Mouse (Mus musculus) erythroblast, adult 5-6 weeks (primary cell): ENCODE data around the gene Flywch1. TPM values are rescaled to one million over a fixed set of nuclear protein-coding genes. Genes with fewer than 3 reads are reported as not detected.
"Not testable (repeated sequence)": the region's sequence is repeated elsewhere in the genome, so short reads cannot be mapped to it uniquely, and the experiment has no call there.

Source experiments
- ATAC-seq: replicated peaks from 2 replicates; pipeline ENCODE4 v1.8.0; 2016; ENCODE audit warnings: moderate number of reproducible peaks, mild to moderate bottlenecking, moderate TSS enrichment, inconsistent platforms; ENCODE audit not compliant: poor library complexity, low FRiP score, severe bottlenecking
- total RNA-seq, 2 experiments: library from RNA; stranded (forward) in 1 of 2; stranded (reverse) in 1 of 2; fragments of 150-400 nt in 1 of 2; fragments of 200-764, 138-1000 nt in 1 of 2; gene quantifications; 2 replicates each; pipeline versions ENCODE4 v1.2.3 to v1.2.4; 2015 to 2017; ENCODE audit warnings: low replicate concordance in 2 of 2

Flywch1 gene
- total RNA-seq, 2 experiments from 2014 or later, result 2.3 to 3.8 TPM

DNA sequence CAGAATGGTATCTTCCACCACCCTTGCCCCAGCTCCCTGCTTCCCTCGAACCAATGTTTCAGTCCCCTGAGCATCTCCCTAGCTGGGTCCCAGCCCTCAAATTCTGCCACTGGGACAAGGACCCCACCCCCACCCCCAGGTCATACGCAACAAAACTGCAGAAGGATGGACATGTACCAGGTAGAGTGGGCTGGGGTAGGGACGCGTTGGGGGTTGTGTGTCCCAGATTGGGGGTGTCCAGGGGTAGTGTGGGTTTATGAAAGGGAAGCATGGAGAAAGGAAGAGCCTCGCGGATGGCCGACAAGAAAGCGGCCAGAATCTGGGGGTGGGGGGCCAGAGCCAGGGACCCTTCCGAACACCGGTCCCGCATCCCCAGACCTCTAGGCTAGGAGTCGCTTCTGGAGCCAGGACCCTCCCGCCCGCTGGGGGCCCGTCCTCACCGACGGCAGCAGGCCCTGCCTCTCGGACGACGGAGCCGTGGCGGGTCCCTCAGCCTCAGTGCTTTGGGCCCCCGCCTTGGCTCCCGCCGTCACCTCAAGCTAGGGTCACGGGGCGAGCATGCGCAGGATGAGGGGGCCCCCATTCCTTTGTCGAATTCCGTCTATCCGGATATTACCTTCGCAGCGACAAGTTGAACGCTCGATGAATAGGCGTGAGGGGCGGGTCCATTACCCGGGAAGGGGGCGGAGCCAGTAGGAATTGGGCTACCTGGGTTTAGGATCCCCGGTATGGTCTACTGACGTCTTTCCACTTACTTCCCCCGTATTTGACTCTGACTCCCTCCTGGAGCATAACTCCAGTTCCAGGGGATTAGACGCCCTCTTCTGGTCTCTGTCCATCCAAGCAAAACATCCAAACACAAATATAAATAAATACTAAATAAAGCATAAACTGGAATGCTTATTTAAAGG lies 14.4 kb upstream of the Flywch1 start, which contains the start of gene Flywch2:
Flywch2 (minus strand) TSS at position 521 of the 911 bp plus-strand sequence.
- peak; percentile 78 for ATAC-seq

DNA sequence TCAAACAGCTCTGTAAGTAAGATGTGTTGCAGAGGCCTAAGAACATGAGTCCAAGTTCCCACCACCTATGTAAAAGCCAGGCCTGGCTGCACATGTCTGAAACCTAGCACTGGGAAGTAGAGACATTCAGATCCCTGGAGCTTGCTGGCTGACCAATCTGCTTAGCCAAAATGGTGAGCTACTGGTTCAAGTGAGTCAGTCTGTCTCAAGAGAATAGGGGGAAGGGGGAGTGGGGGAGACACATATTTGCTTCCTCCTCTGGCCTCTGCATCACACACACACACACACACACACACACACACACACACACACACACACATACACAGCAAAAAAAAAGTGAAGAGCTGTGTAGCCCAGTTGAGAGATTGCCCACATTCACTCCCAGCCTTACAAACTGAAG lies 11.9 kb upstream of the Flywch1 start:
- no peak for ATAC-seq

DNA sequence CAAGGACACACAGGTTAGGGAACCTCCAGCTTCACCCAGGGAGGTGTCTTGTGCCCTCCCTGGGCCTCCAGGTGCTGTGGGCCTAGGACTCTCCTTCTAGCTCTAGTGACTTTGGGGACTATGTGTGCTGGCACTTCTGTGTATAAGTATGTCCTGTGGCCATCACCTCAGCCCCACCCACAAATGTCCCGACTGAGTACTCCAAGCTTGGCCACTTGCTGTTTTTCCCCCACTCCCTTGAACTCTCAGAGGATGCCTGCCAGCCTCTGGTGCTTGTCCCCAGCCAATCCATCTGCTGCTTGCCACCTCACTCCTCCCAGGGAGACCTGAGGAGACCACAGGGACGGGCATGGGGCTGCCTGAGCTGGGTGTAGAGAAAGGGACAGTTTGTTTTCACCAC lies 7.0 kb upstream of the Flywch1 start:
- ATAC-seq, result no peak

DNA sequence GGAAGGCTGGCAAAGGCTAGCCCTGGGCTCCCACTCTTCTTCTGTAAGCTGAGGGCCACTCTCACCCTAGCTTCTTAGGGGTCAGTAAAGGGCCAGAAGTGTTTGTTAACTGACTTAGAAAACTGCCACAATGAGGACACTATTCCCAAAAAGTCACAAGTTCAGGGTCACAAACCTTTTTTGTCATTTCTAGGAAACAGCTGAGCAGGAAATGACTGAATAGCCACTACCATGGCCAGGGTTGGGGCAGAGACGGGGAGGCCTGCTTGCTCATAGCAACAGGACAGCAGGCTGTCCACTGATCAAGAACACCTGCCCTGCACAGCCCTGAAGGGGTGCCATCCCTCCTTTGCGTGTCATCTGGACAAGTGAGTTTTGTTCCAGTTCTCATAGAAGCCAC lies 5.7 kb upstream of the Flywch1 start:
- no peak for ATAC-seq

DNA sequence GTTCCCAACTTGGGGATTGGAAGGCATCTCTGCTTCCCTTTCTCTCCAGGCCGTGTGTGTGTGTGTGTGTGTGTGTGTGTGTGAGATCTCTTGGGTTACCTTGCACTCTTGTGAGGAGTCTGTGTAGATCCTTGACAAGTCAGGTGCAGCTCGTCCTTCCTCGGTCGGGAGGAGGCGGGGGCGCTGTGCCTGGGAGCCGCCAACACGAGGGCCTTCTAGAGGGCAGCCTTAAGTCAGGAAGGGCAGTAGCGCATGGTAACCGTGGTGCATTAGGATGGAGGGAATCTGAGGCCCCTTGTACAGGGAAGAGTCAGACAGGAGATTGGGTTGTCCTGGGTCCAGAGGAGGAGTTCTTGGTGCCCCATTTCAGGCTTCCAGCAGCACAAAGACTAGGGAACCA lies 4.8 kb upstream of the Flywch1 start:
- no peak for ATAC-seq

DNA sequence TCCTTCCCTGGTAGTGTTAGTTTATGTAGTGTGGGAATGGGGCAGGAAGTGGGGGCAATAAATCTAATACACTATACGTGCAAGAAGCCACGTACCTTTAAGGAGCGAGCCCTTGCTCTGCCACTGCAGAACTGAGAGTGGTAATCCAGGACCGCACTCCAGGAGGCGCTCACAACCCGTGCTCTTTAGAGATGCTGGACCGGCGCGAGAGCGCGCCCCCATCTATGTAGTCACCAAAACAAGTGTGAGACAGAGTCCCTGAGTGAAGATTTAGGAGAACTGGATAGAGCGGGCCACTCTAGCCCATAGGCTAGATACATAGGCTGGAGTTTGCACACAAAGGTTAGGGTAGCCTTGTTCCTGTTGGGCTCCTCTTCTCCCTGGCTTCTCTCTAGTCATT lies 2.7 kb upstream of the Flywch1 start:
- peak; percentile 45 for ATAC-seq

DNA sequence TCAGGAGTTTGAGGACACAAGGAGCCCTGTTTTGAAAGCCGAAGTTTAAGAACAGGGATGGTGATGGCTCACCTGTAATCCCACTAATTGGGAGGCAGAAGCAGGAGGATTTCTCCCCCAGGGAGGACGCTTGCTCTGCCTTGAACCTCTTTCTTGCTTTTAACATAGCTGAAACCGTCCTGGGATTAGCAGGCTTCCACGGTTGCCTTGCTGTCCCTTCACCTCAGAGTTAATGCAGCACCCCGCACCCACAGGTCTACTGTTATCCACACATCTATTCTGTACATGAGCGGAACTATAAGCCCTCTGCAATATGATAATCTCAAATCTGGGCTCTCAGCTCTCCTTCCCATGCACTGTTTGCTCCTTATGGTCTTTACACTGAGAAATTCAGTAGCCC lies 2.3 kb upstream of the Flywch1 start:
- no peak for ATAC-seq

DNA sequence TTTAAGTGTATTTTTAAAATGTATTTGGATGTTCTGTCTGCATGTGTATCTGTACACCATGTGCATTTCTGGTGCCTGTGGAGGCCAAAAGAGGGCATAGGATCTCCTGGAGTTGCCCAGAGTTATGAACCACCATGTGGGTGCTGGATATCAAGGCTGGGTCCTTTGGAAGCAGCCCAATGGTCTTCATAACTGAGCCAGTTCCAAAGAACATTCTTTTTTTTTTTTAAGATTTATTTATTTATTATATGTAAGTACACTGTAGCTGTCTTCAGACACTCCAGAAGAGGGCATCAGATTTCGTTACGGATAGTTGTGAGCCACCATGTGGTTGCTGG lies 786 bp upstream of the Flywch1 start:
- ATAC-seq, result not testable (repeated sequence)

DNA sequence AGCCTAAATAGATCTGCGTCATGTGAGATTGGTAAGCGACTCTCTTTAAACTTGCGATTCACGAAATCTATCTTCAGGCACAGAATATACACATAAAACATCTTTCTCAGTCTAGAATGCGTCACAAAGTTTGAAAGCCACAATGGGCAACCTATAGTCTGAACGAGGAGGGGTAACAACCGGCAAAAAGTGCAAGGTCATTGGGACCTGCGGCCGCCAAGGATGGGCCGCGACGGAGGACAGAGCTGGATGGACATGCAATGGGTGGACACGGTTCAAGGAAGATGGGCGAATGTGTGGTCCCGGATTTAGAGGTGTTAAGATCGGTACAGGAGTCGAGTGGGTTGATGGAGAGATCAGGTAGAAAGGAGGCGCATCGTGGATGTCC lies 512 bp downstream of the Flywch1 start:
- ATAC-seq, result peak; percentile 58

DNA sequence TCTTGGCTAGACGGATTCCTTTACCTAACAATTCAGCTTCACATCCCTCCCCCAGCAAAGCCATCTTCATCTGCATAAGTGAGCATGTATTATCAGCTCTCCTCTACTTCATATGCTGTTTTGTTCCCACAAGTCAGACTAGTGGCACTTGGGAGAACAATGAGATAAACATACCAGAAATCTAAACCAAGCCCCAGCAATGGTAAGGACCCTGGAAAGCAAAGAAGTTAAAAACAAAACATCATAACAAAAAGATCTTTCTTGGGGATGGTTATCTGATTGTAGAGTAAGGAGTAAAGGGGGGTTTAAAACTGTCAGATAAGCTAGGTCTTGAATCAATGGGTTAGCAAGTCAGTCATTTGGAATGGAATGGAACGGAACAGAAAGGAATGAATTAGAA lies 909 bp downstream of the Flywch1 start:
- peak; percentile 3; the same call in 1 of the 2 replicates for ATAC-seq

DNA sequence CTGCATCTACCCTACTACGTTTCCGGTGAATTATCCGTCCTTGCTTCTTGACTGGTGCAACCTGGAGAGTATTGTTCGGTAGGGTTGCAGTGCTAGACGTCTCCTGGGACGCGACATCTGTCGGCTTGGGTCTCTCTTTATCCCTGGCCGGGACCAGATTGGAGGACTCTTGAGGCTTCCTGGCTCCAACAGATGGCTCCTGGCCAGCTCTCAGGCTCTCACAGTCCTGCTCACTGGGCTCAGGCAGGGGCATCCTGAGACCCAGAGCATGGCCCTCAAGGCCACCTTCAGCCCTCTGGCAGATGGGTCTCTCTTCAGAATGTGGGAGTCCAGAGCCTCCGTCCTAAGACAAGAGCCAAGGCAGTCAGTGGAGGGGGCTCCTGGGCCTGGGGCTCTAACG lies 8.4 kb downstream of the Flywch1 start:
- no peak for ATAC-seq

DNA sequence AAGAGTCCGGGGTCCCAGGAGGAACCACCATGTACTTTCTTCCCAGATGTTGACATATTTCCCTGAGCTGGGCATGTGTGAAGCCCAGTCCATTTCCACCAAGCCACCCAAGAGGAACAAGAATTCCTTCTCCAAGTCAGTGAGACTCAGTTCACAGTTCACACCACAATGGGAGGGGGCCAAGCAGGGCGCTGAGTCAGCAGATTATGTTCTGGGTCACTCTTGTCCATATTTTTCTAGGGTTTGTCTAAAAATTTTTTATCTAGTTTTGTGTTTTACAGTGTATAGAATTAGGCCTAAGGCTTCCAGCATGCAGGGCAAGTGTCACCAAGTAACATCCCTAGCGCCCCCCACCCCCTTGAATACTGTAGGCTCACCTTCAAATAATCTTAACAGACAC lies 10.2 kb downstream of the Flywch1 start:
- ATAC-seq, result no peak

DNA sequence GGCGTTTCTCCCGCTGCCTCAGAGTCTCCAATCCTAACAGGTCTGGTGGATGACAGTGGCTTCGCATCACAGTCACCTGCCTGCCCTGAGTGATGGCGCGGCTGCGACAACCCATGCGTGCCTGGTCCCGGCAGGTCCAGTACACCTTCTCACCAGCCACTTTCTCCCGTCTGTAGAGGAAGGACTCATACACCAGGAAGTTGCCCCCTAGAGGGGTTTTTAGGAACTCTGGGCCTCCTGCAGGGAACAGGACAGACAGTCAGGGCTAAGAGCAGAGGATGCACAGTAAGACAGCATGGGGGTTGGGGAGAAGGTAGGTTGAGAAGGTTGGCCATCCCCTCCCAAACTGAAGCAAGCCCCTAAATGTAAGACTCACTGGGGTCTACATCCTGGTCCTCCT lies 11.2 kb downstream of the Flywch1 start:
- ATAC-seq, result no peak

DNA sequence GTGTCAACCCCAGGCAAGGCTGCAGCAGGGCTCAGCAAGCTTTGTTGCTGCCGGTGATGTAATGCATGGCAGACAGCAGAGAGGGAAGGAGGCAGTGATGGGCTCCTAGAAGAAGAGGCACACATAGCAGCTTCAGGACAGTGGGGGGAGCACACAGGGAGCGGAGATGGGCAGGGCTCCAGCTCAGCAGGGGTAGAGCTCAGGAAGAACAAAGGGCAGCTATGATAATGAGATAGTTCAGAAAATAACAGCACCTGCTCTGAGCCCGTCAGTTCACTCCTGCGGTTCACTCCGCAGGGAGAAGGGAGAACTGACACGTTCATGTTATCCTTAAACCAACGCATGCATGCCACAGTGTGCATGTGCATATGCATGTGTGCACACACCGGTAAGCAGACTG lies 12.6 kb downstream of the Flywch1 start:
- ATAC-seq, result no peak

DNA sequence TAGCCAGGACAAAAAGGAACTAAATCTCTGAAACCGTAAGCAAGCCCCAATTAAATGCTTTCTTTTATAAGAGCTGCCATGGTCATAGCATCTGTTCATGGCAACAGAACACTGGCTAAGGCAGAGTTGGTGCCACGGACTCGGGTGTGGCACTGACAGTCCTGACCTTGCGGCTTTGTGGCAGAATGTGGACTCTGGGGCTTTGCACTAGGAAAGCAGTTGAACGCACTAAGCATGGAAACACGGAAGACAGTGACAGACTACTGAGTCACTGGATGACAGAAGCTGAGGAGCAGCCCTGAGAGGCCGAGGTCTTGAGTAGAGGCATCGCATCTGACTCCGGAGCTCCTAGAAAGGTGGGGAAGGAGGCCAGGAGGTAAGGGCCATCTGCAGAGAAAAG lies 13.8 kb downstream of the Flywch1 start:
- ATAC-seq, result no peak

DNA sequence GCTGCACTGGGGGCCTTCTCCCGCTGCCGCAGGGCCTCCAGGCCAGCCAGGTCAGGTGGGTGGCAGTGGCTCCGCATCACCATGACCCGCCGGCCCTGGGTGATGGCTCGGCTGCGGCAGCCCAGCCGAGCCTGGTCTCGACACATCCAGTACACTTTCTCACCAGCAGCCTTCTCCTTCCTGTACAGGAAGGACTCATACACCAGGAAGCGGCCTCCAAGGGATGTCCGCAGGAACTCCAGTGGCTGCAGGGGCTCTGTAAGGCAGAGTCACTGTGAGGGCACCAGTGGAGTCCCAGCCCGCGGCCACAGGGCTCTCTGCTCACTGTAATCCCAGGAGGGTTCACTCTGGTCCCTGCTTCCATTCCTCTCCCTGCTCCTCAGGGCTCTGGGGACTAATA lies 15.7 kb downstream of the Flywch1 start:
- no peak for ATAC-seq

DNA sequence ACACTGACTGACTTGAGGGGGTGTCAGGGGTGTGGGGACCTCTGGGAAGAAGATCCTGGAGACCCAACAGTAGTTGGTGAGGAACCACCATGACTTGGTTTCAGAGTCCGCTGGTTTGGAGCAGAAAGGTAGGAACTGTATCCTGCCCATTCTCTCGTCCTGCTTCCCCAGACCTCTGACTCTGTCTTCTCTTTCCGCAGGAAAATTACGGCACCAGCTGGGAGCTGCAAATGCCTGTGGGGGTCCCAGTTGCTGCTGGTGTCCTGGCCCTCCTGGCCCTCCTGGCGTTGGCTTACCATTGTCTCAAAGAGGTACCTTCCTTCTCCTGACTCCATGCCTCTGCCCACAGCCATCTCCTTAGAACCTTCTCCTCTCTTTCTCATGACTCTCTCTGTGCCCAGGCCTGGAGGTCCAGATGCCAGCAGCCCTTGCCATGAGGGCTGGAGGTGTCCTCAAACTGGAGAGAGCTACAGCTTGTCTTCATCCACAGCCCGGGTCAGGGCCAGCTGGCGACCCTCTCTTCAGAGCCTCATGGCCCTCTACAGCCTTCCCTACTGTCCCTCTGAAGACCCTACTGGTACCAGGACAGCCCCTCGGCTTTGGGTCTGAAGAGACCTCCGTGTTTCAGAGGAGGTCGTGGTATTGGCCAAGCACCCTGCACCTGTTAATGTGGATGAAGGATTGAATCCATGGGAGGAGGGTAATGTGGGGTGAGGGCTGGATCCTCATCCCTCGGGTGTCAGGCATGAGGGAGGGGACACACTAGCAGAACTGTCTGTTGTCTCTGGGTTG lies 21.8 kb downstream of the Flywch1 start:
- ATAC-seq, result no peak

DNA sequence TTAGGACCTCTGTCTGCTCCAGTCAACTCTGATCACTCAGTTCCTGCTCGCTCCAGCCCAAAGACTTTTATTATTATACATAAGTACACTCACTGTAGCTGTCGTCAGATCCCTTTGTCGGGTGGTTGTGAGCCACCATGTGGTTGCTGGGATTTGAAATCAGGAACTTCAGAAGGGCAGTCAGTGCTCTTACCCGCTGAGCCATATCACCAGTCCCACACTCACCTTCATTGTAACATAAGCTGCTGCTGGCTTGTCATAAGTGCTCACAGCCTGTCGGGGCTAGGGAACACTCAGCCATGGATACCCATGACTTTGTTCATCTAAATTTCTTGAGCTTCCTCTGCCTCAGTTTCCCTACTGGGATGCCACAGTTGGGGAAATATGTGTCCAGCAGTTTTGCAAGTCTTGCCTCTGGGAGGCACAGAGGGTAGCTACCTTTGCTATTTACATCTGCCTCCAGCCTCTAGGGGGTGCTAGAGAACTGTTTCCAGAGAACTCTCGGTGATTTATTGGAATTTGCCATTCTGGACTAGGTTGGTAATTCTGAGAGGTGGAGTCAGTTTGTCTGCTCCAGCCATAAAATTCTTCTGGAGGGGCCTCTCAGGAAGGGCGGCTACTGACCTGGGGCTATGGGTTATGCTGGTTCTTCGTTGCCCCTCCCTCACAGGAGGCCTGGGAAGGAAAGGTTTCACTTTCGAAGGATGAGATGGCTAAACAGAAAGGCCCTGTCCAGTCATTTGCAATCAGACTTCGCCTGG lies 22.6 kb downstream of the Flywch1 start:
- peak; percentile 73 for ATAC-seq

DNA sequence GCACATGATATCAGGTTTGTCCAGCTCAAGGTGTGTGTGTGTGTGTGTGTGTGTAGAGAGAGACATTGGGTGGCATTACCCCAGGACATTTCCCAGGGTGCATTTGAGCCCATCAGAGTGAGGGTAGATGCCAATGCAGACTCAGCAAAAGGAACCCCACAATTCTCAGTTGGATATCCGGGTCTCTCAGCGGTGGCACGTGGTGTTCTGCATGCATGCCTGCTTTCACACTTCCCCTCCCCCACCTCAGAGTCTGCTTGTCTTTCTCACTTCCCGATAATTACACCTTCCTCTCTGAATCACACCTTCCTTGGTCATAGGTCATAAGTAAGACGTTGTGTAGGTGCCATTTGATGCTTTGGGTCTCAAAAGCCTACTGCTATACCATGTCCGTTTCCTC lies 23.4 kb downstream of the Flywch1 start:
- ATAC-seq, result no peak

DNA sequence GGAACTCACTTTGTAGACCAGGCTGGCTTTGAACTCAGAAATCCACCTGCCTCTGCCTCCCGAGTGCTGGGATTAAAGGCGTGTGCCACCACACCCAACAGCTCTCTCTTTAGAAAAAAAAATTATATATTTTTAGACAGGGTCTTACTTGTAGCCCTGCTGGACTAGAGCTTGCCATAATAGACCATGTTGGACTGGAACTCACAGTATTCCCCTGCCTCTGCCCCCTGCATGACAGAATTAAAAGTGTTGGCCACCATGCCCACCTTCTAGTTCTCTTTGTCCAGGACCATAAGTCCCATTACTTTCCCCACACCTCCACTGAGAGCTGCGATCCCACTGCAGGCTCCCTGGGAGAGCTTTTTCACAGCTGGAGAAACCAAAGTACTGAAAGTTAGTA lies 23.9 kb downstream of the Flywch1 start:
- ATAC-seq, result no peak
